Mouse (Mus musculus) E14TG2a.4 (cell line): ENCODE measurements around the gene Als2.

Experiments used
- CTCF ChIP-seq: conservative IDR thresholded peaks from 2 replicates; pipeline ENCODE4 v1.5.1; 2014; ENCODE audit warnings: low read length
- NANOG ChIP-seq: IDR thresholded peaks from 2 replicates; pipeline ENCODE4 v1.6.1; 2014; ENCODE audit warnings: borderline replicate concordance, low read length, mixed read lengths
- POU5F1 ChIP-seq: IDR thresholded peaks from 2 replicates; pipeline ENCODE4 v1.6.1; 2014; ENCODE audit warnings: low read length, borderline replicate concordance

GRCm38 (mm10) chr1:59163918-59164317 lies 73.1 kb downstream of the Als2 start:
- no peak for TF ChIP-seq CTCF
- TF ChIP-seq POU5F1 = no peak
- TF ChIP-seq NANOG = no peak
